16 mouse cellular contexts compared by ENCODE assay signal in genomic region chr8:101349736-101350135, GRCm38 (mm10).
"Had no signal": no experiment of that assay in that cellular context is flagged by ENCODE, and none has a peak within 500 bp of the region (broad histone marks: within the 10 kb centered on the region; RNA-seq: fewer than 3 reads in every experiment).

No protein-coding gene starts in this region.

- DNase-seq: cerebellum, adult 9-10 months; cerebellum, adult 9-11 months; cerebellum, postnatal 10 days; cerebellum, postnatal 14 days; cerebellum, postnatal 25 days; cerebellum, postnatal 36 days; embryo, embryonic 11 days; forebrain, postnatal 0 days; gastrocnemius, adult 2 months; gastrocnemius, postnatal 10 days; gastrocnemius, postnatal 14 days; gastrocnemius, postnatal 25 days; gastrocnemius, postnatal 36 days; heart, adult 11 months; heart, adult 18-20 months; heart, adult 2 months had no signal
